Mouse (Mus musculus) hindbrain, embryonic 15.5 days (tissue): ENCODE measurements at regions not wholly inside any gene's neighbourhood (a gene's known extent, or its start where the extent isn't known, plus 50 kb on each side); places are given as distances from the start of the nearest gene placed in this dataset.
A peak's percentile ranks its signal among the peaks of the same experiment; 100 is the strongest.

Experiments used
- ATAC-seq: fragments of 200-750 bp; cut with Nextera tagmentation; 2 replicates; pipeline ENCODE4 v1.8.0; 2017; ENCODE audit warnings: low read depth, moderate number of reproducible peaks, moderate TSS enrichment; ENCODE audit not compliant: low FRiP score
- H3K27ac ChIP-seq: fragments of 300-500 bp; sonication (generic); replicated peaks from 2 replicates; pipeline ENCODE4 v1.5.1; 2015; ENCODE audit warnings: mild to moderate bottlenecking, inconsistent platforms
- H3K27me3 ChIP-seq: fragments of 300-500 bp; sonication (generic); 2 replicates; pipeline ENCODE4 v1.6.1; 2015; ENCODE audit warnings: control low read depth, inconsistent platforms
- H3K36me3 ChIP-seq: fragments of 300-500 bp; sonication (generic); 2 replicates; pipeline ENCODE4 v1.6.1; 2015; ENCODE audit warnings: control low read depth, inconsistent platforms
- H3K4me1 ChIP-seq: fragments of 300-500 bp; sonication (generic); replicated peaks from 2 replicates; pipeline ENCODE4 v1.6.1; 2015; ENCODE audit warnings: control low read depth, inconsistent platforms
- H3K4me2 ChIP-seq: fragments of 300-500 bp; sonication (generic); 2 replicates; pipeline ENCODE4 v1.6.1; 2015; ENCODE audit warnings: moderate library complexity, mild to moderate bottlenecking, inconsistent platforms
- H3K4me3 ChIP-seq: fragments of 300-500 bp; sonication (generic); 2 replicates; pipeline ENCODE4 v1.5.1; 2015; ENCODE audit warnings: mild to moderate bottlenecking, inconsistent platforms
- H3K9ac ChIP-seq: fragments of 300-500 bp; sonication (generic); 2 replicates; pipeline ENCODE4 v1.6.1; 2015; ENCODE audit warnings: inconsistent platforms
- H3K9me3 ChIP-seq: fragments of 300-500 bp; sonication (generic); 2 replicates; pipeline ENCODE4 v1.6.1; 2016; ENCODE audit warnings: control low read depth, inconsistent platforms
- WGBS: fragments of 180-500 bp; shearing (Covaris S2); methylation state at CpG from one replicate; pipeline ENCODE4 v1.1.7; 2015; 5-methylcytosine and 5-hydroxymethylcytosine counted together

- H3K27me3 ChIP-seq: no peaks in the 10 kb centered on the region
- no peaks in the 10 kb centered on the region for H3K36me3 ChIP-seq
- WGBS: 91% methylated on average over 5 of the region's 5 CpGs
- H3K27ac ChIP-seq: no peak overlapping the region
- peaks cover 21% of the 10 kb centered on the region for H3K4me1 ChIP-seq
- ATAC-seq: no peak
- no peak overlapping the region for H3K4me2 ChIP-seq
- no peak overlapping the region for H3K4me3 ChIP-seq
- H3K9ac ChIP-seq: no peak overlapping the region
- H3K9me3 ChIP-seq: no peaks in the 10 kb centered on the region
These were observed 1149.7 kb downstream of the Mrps31 start for GRCm38 (mm10) chr8:23560836-23561235.

DNA sequence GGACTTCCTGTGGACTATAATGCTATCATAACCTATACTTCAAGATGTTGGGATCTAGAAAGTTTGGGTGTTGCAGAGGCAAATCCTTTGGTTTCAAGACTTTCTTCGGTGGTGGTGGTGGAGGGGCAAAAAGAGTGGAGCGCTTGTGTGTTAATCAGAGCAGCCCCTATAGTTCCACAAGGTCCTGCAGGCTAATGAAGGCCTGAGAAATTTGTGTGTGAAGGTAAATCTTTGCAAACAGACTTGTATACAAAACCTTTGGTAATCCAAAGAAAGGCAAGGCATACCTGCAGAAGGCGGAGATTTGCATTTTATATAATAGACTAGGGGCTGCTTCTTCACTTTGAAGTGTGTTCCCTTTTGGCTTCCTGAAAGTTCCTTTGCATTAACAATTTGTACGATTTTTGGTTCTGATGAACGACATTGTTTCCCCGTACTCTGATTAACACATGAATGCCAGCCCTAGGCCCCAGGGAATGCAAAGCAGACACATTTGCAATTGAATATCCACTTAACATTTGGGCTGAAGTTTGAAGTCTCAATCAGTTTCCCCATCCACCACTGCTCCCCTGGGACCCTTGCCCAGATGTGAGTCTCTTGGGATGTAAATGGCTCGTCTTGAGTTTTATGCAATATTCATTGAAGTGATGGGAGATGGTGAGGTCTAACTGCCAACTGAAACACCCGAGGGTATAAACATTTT lies 1150.7 kb downstream of the Mrps31 start:
- no peak overlapping the region for H3K4me3 ChIP-seq
- no peak for ATAC-seq
- H3K9me3 ChIP-seq: no peaks in the 10 kb centered on the region
- H3K36me3 ChIP-seq: no peaks in the 10 kb centered on the region
- 11% methylated on average over 8 of the region's 8 CpGs for WGBS
- H3K4me1 ChIP-seq: peaks cover 21% of the 10 kb centered on the region
- no peak overlapping the region for H3K27ac ChIP-seq
- H3K27me3 ChIP-seq: no peaks in the 10 kb centered on the region
- H3K9ac ChIP-seq: no peak overlapping the region
- H3K4me2 ChIP-seq: peak overlapping the region; percentile 56

DNA sequence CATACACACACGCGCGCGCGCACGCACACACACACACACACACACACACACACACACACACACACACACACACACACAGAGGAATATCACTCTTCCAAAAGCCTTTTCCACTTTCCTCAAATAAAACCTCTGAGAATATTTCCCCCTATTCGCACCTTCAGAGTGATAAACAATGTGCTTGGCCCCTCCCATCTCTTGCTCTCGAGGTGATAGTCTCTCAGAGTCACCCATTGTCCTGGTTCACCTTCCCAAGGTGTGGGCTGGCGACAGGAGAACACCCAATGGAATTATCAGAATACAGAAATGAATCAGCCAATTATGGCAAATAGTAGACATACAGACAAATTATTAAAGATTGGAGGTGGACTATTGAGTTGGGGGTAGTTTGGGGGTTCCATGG lies 1151.3 kb downstream of the Mrps31 start:
- peak overlapping the region; percentile 56 for H3K4me2 ChIP-seq
- no peak overlapping the region for H3K9ac ChIP-seq
- H3K4me1 ChIP-seq: peaks cover 21% of the 10 kb centered on the region
- no peaks in the 10 kb centered on the region for H3K27me3 ChIP-seq
- WGBS: 16% methylated on average over 9 of the region's 9 CpGs
- no peaks in the 10 kb centered on the region for H3K36me3 ChIP-seq
- no peaks in the 10 kb centered on the region for H3K9me3 ChIP-seq
- no peak overlapping the region for H3K27ac ChIP-seq
- H3K4me3 ChIP-seq: 0 out of 2 replicates have a peak overlapping the region, but pooled peaks have one; percentile 24
- ATAC-seq: no peak

GRCm38 (mm10) chr8:23563065-23564020 lies 1152.2 kb downstream of the Mrps31 start:
- Histone ChIP-seq H3K27me3 (no peaks in the 10 kb centered on the region), H3K9me3 (no peaks in the 10 kb centered on the region), H3K27ac (no peak overlapping the region), H3K4me1 (peaks cover 21% of the 10 kb centered on the region), H3K4me2 (peak overlapping the region; percentile 56), H3K4me3 (peak overlapping the region; percentile 24), H3K36me3 (no peaks in the 10 kb centered on the region), H3K9ac (no peak overlapping the region)
- 0 out of 2 replicates have a peak, but pooled peaks have one; percentile 54 for ATAC-seq
- WGBS: 5% methylated on average over 17 of the region's 18 CpGs

DNA sequence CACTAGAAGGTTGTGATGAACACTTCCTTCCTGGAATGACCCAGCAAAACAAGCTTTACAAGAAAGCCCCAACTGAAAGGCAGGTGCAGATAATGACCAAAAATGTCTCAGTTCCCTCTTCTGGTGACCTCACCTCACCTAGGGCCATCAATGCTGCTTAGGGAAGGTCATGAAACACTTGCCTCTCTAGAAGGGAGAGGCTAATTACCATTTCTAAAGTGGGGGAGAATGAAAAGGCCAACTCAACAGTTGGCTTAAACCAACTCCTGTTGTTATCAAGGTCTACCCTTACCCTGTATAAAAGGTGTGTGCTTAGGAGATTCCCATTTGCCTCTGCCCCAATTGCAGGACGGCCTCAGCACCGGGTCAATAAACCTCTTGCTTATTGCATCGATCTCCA lies 1156.7 kb downstream of the Mrps31 start:
- H3K4me1 ChIP-seq: peaks cover 7% of the 10 kb centered on the region
- H3K27ac ChIP-seq: no peak overlapping the region
- H3K27me3 ChIP-seq: no peaks in the 10 kb centered on the region
- H3K4me3 ChIP-seq: no peak overlapping the region
- ATAC-seq: no peak
- H3K36me3 ChIP-seq: no peaks in the 10 kb centered on the region
- H3K9ac ChIP-seq: no peak overlapping the region
- H3K9me3 ChIP-seq: no peaks in the 10 kb centered on the region
- WGBS: 87% methylated on average over 3 of the region's 3 CpGs
- H3K4me2 ChIP-seq: no peak overlapping the region

GRCm38 (mm10) chr8:23571338-23571737 lies 1154.3 kb downstream of the Adam3 start:
- Histone ChIP-seq H3K4me1 (no peaks in the 10 kb centered on the region), H3K4me2 (no peak overlapping the region), H3K27me3 (no peaks in the 10 kb centered on the region), H3K27ac (no peak overlapping the region), H3K9ac (no peak overlapping the region), H3K4me3 (no peak overlapping the region), H3K9me3 (no peaks in the 10 kb centered on the region), H3K36me3 (no peaks in the 10 kb centered on the region)
- no peak for ATAC-seq
- WGBS: 95% methylated on average over 1 of the region's 1 CpGs

GRCm38 (mm10) chr8:23580106-23580505 lies 1145.5 kb downstream of the Adam3 start:
- Histone ChIP-seq H3K27me3 (no peaks in the 10 kb centered on the region), H3K4me2 (no peak overlapping the region), H3K9ac (no peak overlapping the region), H3K4me1 (no peaks in the 10 kb centered on the region), H3K9me3 (no peaks in the 10 kb centered on the region), H3K27ac (no peak overlapping the region), H3K4me3 (no peak overlapping the region), H3K36me3 (no peaks in the 10 kb centered on the region)
- ATAC-seq: no peak
- 88% methylated on average over 4 of the region's 4 CpGs for WGBS

DNA sequence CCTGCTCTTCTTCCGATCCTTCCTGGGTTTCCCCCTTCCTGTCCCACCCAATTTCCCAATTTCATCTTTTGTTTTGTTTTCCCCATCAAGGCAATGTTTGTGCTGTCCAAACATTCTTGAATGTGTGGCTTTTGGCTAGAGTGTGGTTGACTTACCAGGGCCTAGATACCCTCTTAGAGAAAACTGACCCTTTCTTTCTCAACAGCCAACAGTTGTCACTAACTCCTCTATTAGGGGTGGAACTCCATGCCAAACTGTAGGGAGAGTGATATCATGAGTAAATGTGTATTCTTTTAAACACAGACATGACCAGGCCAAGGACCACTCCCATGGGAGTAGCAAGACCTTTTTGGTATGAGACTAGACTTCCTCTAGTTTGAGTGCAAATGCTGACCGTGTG lies 1145.0 kb downstream of the Adam3 start:
- ATAC-seq: no peak
- WGBS: 91% methylated on average over 2 of the region's 2 CpGs
- no peak overlapping the region for H3K4me2 ChIP-seq
- H3K4me3 ChIP-seq: no peak overlapping the region
- no peak overlapping the region for H3K27ac ChIP-seq
- no peaks in the 10 kb centered on the region for H3K36me3 ChIP-seq
- H3K4me1 ChIP-seq: no peaks in the 10 kb centered on the region
- H3K9me3 ChIP-seq: no peaks in the 10 kb centered on the region
- H3K27me3 ChIP-seq: no peaks in the 10 kb centered on the region
- H3K9ac ChIP-seq: no peak overlapping the region
